Mouse (Mus musculus) right cerebral cortex, adult 18-20 months (tissue): ENCODE data around the gene Mrtfb.

Experiments
- DNase-seq: peaks from one replicate; pipeline ENCODE4 v3.0.0; 2022; ENCODE audit warnings: mixed read lengths

Mrtfb gene

GRCm38 (mm10) chr16:13409530-13410163, 153.4 kb downstream of the Mrtfb start:
- DNase-seq = peak; percentile 56

GRCm38 (mm10) chr16:13410760-13411159, 154.5 kb downstream of the Mrtfb start:
- DNase-seq = no peak

GRCm38 (mm10) chr16:13411531-13411930, 155.2 kb downstream of the Mrtfb start:
- DNase-seq = no peak

- DNase-seq = no peak
These were observed 158.3 kb downstream of the Mrtfb start for GRCm38 (mm10) chr16:13414566-13414965.

GRCm38 (mm10) chr16:13414972-13415371, 158.7 kb downstream of the Mrtfb start:
- DNase-seq = no peak

GRCm38 (mm10) chr16:13415465-13415864, 159.2 kb downstream of the Mrtfb start:
- DNase-seq = no peak

GRCm38 (mm10) chr16:13416465-13416864, 160.2 kb downstream of the Mrtfb start:
- DNase-seq = peak; percentile 58

GRCm38 (mm10) chr16:13417904-13418303, 161.6 kb downstream of the Mrtfb start:
- no peak for DNase-seq

GRCm38 (mm10) chr16:13419752-13420151, 163.5 kb downstream of the Mrtfb start:
- no peak for DNase-seq

- DNase-seq = no peak
These were observed 166.2 kb downstream of the Mrtfb start for GRCm38 (mm10) chr16:13422522-13422921.

GRCm38 (mm10) chr16:13423587-13424355, 167.5 kb downstream of the Mrtfb start:
- no peak for DNase-seq

- no peak for DNase-seq
These were observed 169.5 kb downstream of the Mrtfb start for GRCm38 (mm10) chr16:13425804-13426203.

- no peak for DNase-seq
These were observed 170.7 kb downstream of the Mrtfb start for GRCm38 (mm10) chr16:13426831-13427589.

- DNase-seq = no peak
These were observed 171.8 kb downstream of the Mrtfb start for GRCm38 (mm10) chr16:13428077-13428476.

- no peak for DNase-seq
These were observed 172.5 kb downstream of the Mrtfb start for GRCm38 (mm10) chr16:13428806-13429205.

- DNase-seq = no peak
These were observed 173.8 kb downstream of the Mrtfb start for GRCm38 (mm10) chr16:13429921-13430606.

- no peak for DNase-seq
These were observed 174.7 kb downstream of the Mrtfb start for GRCm38 (mm10) chr16:13430940-13431339.

GRCm38 (mm10) chr16:13435627-13436026, 179.3 kb downstream of the Mrtfb start:
- DNase-seq = no peak

- DNase-seq = peak; percentile 98
These were observed 180.9 kb downstream of the Mrtfb start for GRCm38 (mm10) chr16:13437037-13437769.

- peak; percentile 63 for DNase-seq
These were observed 181.6 kb downstream of the Mrtfb start for GRCm38 (mm10) chr16:13437770-13438372.

- DNase-seq = no peak
These were observed 184.2 kb downstream of the Mrtfb start for GRCm38 (mm10) chr16:13440468-13440867.

GRCm38 (mm10) chr16:13443764-13444163, 187.5 kb downstream of the Mrtfb start:
- DNase-seq = no peak
